Mouse (Mus musculus) hindlimb bud, embryonic 11.5 days (tissue): Measurements from ENCODE around the gene Mfng.

Source experiments
- DNase-seq: peaks from one replicate; pipeline ENCODE4 v3.0.0-alpha.2; 2012; ENCODE audit warnings: low read depth, low spot score; ENCODE audit errors: extremely low spot score

The Mfng gene

DNA sequence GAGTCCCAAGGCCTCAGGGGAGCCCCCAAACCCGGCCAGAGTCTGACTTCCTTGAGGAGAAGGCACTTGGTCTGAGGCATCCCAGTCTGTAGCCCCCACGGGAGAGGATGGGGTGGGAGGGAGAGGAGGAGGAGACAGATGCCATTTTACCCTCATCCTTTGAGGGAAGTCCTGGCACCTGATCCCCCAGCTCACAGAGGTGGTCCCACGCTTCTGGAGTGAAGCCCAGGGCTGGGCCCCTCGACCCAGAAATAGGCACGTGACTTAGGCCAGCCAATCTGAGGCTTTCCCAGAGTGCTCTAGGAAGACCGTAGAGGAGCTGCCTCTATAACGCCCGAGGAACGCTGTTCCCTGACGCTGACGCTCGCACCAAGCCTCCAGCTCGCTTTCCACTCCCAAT lies 12.2 kb downstream of the Mfng start:
- DNase-seq, result no peak

DNA sequence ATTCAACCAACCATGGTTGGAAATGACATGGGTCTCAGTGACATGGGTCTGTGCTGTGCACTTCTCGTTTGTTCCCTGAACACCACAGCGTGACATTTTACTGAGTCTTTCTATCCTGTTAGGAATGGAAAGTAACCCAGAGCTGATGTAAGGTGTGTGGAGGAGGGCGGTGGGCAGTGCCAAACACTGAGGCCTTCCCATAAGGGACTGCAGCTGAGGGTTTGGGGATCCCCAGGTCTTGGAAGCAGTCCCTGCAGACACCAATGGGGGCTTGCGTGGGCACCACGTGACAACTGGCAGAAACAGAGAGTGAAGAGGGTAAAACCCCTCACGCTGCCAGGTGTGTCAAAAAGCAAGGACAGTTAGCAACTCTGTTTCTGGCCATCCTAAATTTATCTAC lies 15.1 kb downstream of the Mfng start:
- DNase-seq, result no peak

DNA sequence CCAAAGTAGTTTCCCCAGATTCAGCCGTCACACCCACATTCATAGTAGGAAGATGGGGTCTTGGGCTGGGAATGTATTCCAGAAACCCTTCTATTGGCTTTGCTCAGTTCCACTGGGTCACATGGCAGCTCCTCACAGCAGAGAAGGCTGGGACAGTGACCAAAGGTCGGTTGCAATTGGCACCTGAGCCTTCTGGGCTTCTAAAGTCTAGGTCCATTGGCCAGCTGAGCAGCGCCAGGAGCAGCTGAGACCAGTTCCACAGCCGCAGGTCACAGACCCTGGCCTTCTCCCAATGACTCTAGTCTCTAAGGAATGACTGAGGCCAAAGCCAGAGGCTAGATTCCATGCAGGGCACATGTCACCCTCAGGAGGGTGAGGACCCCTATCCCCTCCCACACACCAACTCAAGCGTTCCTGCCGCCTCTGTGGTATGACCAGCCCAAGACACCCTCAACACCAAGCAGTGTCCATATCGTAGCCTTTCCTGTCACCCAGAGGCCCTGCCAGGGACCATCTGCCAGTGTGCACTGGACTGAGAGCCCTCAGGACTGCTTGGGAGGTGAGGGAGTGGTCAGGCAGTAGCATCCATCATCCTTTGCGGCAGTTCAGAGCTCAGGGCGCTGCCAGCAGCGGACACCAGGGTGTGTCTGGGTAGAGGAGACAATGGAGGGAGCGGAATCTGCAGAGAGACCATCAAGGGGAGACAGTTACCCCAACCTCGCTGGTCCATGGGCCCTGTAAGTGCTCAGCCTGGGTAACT lies 17.1 kb downstream of the Mfng start:
- DNase-seq, result no peak

DNA sequence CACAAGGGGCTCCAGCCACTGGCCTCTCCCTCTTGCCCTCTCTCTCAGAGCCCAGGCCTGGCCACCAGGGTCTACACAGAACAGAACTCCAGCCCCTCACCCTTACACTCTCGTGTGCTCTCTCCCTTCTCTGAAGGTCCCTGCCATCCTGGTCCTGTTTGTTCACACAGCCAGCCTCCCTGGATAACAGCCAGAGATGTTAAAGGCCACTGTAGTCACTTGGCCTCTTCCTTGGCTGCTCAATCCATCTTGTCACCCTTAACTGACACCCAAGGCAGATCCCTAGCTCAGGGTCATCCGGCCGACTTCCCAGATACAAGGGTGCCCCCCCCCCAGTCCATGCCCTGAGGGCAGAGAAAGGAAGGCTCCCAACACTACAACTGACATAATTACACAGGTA lies 18.0 kb downstream of the Mfng start:
- DNase-seq, result no peak

DNA sequence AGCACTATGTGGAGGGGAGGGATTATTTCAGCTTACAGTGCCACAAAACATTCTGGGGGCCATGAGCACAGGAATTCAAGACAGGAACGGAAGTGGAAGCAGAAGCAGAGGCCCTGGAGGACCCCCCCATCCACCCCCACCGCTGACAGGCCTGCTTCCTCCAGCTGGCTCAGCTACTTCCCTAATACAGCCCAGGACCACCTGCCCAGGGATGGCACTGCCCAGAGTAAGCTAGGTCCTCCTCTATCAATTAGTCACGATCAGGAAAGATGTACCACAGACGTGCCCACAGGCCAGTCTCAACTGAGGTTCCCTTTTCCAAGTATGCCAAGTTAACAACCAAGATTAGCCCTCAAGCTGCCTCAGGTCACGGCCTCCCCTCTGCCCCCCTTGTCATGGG lies 19.1 kb downstream of the Mfng start:
- no peak for DNase-seq

DNA sequence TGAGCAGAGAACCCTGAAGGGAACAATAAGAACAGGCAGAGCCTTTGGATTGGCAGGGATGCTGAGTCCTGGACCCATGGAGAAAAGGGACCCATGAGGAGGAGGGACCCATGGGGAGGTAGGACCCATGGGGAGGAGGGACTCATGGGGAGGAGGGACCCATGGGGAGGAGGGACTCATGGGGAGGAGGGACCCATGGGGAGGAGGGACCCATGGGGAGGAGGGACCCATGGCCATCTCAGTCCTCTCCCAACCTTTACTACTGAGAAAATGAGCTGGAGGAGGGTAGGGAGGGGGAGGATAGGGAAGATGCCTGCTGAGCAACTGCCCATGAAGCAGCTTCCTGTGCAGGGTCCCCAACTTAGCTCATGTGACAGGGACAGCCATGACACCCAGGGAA lies 20.3 kb downstream of the Mfng start:
- DNase-seq, result no peak

DNA sequence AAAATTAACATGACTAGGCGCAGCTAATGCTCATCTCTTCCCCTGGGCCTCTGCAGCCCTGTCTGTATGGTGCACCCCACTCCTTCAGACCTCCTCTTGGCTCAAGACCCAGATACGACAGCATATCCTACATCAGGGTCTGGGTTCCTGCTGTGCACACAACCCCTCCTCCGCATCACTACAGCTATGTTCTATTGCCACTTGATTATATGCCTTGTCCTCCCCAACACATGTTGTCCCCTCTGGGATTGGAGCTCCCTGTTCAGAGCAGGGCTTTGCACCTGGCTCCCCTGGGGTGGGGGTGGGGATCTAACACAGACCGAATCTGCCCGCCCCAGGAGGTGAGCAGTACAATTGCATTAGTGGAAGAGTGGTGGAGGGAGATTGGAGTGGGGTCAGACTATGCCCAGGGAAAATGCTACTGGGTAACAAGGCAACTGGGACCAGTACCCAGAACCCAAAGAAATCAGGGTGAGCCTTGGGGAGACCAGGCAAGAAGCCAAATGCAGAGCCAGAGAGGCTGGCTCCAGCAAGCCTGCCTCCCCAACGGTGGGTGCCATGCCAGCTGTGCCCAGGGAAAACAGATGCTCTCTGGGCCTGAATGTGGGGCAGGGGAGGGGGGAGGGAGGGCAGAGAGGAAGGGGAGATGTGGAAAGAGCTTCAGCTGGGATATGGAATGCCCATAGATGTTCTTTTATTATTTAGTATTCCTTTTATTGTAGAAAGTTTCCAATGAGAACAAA lies 22.5 kb downstream of the Mfng start:
- DNase-seq, result no peak

DNA sequence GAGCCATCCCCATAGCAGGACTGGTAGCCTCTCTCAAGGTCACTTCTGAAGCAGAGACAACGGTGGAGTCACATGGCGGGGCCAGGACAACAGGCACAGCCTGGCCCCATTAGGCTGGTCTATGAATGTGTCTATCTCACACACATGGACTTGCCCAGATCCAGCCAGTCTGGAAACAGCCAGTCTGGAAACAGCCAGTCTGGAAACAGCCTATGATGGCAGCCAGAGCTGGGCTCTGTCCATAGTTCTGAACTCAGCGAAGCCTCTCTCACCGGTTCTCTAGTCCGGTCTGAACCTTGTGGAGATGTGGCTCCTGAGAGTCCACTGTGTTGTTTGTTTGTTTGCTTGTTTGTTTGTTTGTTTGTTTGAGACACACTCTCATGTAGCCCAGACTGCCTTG lies 23.4 kb downstream of the Mfng start:
- no peak for DNase-seq

DNA sequence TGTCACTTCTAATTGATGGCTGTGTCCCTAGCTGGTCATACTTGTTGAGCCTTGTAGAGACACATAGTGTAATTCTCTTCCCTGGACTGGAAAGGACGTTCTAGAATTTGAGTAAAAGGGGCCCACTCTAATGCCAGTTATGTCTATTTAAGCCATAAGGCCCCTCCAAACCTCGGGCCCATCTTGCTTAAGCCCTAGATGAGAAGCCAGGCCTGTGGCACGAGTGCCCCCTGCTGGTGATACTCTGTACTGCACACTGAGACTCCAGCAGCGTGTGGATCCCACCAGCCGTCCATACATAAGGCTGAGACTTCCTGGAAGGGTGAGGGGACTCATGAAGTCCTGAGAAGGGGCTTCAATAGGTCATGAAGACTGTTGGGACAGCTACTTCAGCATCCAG lies 29.1 kb downstream of the Mfng start:
- DNase-seq, result no peak

DNA sequence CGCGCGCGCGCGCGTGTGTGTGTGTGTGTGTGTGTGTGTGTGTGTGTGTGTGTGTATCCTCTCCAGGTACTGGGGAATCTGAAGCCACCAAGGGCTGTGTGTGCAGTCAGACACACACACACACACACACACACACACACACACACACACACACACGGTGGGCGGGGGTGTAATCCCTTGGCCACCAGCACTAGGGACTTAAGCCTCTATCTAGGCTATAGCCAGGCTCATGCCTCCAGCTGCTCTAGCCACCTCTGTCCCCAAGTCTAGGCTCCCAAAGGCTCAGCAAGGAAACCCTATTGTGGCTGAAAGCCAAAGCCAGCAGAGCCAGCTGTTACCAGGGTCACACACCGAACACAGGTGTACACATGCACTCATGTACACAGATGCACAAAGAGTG lies 30.4 kb downstream of the Mfng start:
- DNase-seq, result no peak

DNA sequence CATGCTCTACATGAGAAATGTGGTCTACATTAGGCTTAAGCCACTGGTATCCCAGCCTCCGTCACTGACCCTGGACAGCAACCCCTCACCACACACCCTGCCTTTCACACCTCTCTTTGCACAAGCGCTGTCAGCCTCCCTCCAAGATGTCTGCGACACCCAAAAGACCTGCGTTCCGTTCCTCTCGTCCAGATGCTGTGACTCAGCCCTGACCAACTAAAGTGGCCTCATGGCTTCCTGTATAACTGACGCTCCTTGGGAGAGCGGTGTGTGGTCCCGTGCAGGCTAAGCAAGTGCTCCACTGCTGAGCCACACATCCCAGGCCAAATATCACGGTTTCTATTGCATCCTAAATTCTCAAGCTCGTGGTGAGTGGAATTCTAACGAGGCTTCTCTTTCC lies 32.6 kb downstream of the Mfng start:
- no peak for DNase-seq

DNA sequence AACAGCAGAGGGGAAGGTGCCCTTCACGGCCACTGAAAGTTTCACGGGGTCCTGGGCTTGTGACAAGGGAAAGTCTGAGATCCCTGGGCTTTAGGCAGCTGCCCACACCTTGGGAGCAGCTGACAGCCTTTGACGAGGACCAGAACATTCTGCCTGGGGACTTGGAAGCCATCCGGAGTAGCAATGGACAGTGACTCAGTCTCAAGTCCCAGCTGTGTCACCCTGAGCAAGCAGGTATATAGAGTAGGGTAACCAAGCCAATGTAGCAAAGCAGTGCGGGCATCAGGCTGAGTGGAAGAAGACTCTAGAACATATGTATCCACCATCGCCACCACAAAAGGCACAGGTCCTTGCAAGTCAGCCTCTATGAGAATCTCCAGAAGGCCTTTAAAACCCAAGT lies 36.1 kb downstream of the Mfng start:
- no peak for DNase-seq

DNA sequence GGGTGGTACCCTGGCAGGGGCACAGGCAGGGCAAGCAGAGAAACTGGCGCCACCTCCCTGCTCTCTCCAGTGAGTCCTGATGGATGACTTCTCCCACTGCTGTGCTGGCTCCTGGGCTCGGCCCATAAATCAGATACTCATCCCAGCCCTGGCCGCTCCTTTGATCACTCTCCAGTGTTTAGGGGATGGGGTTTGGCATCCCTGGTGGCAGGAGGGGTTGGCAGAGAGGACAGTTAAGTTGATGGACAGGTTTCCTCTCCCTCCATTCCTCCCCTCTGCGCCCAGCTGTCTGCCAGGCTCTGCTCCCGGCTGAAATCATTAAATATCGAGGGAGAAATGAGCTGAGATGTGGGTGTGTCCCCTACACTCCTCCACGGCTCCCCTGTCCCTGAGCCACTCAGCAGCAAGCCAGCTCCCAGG lies 36.6 kb downstream of the Mfng start:
- no peak for DNase-seq

DNA sequence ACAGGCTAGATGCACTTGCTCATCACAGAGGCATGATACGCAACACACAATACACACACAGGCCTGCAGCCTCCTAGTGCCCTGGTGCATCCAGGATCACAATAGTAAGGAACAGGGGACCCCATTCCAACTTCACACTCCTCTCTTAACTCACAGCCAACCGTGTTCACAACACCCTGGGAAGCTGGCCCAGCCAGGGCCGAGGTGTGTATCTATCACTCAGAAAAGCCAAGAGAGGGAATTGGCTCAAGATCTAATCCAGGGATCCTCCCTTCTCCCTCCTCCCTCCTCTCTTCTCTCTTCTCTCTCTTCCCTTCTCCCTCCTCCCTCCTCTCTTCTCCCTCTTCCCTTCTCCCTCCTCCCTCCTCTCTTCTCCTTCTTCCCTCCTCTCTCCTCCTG lies 37.1 kb downstream of the Mfng start:
- no peak for DNase-seq

DNA sequence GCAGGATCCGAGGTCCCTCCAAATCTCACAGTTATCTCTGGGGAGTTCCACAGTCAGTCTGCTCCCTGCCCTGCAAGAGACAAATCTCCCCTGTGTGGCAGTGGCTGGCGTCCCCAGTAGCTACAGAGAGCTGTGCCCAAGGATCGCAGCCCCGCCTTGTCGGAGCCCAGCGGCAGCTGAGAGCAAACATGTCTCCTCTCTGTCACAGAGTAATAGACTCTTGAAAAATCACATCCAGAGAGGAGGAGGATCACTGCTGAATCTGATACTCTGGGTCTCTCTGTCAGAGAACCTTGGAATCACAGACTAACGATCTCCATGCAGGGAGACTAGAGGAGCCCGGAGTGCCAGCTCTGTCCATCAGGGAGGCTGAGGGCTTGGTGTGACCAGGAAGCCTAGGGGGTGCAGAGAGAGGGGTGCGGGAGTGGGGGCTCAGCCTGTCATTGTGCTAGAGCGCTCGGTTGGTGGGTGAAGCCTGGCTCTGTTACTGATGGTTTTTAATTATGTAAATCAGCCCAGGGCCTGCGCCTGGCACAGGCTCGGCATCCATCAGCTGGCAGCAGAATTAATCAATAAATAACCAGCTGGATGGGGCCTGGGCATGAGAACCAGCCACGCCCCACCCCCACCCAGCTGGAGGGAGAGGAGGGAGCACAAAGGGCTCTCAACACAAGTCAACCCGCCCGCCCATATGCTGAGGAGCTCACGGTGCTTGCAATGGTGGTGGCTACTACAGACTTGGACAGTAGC lies 37.7 kb downstream of the Mfng start:
- no peak for DNase-seq

DNA sequence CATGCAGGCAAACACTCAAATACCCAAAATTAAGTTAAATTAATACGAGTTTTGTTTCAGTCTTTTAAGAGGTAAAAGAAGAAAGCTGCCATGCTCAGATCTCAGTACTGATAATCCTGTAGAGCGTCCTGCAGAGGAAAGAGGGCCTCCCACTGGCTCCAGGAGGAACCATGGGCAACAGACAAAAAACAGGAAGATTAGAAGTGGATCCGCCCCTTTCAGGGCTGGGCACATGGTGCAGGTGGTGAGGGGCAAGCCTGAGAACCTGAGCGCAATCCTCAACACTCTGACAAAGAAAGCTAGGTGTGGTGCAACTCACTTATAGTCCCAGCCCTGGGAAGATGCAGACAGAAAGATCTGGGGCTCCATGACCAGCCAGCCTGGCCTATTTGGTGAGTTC lies 41.4 kb downstream of the Mfng start:
- DNase-seq, result no peak

DNA sequence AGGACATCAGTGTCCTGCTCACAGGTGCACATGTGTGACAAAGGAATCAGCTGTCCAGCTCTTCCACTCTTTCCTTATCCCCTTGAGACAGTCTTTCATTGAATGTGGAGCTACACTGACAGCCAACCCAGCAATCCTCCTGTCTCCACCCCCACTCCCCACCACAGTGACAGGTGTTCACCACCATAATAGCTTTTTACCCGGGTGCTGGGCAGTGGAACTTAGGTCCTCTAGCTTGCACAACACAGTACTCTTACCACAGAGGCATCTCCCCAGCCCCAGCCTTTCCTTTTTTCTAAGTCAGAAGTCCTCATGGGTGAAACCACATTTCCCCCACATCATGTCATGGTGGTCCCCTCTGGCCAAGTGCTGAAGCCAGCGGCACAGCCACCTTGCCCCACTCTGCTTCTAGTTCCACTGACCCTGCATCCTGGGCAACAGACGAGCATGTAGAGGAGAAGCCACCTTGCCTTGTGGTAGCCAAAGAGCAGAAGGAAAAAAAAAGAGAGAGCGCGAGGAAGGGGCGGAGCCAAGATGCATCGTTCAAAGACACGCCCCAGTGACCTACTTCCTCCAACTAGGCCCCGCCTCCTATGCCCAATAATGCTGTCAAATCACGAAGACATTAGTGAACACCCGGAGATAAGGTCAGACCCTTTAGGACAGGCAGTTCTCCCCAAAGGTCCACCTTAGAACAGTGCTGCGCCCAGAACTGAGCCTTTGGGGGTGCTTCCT lies 42.8 kb downstream of the Mfng start:
- no peak for DNase-seq

DNA sequence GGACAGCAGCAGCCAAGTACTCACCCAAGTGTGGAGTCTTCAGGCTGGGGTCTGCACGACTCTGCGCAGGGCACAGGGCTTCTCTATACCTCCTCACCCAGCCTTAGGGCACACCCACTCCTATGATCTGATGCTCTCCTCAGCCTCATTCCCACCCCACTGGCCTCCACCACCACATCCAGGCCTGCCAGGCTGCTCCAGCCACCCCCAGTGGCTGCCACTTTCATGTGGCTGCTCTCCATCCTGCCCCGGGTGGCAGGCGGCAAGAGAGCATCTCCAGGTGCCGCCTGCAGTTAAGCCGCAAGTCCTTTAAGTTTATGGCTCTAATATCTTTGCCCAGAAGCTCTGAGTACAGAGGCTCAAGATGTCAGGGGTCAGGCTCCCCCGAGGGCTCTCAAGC lies 46.6 kb downstream of the Mfng start:
- DNase-seq, result no peak

DNA sequence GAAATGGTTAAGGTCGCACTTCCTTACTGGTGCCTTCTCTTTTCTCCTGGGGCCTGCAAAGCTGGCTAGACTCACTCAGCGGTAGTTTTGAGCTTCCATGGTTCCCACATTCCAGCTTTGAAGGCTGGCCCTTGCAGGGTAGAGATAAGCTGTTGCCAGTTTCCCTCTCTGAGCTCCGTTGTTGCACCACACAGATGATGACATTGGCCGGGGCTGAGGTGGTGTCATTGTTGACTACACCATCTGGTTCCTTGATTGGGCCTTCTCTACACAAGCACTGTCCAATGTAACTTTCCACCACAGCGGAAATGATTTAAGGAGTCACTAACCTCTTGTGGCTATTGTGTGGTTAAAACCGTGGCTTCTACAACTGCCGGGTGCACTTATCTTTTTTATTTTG lies 52.7 kb downstream of the Mfng start:
- no peak for DNase-seq

DNA sequence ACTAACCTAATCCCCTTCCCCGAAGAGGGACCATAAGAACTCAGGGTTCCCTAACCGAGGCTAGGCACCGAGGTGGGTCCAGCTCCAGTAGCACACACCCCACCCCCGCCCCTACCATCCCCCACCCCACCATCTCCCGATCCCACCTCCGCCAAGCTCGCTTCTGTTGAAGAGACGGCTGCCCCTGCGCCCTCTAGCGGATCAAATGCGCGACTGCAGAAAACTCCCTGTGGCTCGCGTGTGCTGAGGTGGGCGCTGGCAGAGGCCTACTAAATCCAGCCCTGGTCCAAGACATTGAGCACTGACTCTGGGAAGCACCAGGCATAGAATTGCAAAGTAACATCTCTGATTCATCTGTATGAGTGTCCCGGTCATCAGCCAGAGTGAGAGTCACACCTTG lies 53.2 kb downstream of the Mfng start:
- no peak for DNase-seq

DNA sequence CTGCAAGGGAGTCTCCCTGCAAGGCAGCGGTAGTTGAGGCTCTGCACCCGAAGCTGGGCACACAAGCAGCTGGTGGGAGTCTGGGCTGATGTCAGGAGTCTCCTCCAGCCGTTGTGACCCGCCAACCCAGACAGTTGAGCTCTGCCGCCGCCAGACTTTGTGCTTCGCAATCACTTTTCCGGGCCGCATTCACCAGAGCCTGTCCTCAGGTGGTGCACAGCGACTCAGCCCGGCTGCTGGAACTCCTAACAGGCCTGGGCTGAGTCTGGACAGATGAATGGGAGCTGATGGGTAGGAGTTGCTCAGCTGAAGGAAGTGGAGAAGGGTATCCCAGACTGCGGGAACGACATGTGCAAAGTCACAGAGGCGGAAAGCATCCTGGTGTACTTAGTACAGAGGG lies 53.9 kb downstream of the Mfng start:
- no peak for DNase-seq
